Mouse (Mus musculus) ES-Bruce4 (cell line): ENCODE measurements around the gene Hs1bp3.

Experiments
- CTCF ChIP-seq: IDR thresholded peaks from one replicate; pipeline ENCODE4 v1.8.1; 2011; ENCODE audit warnings: low read depth, low read length
- EP300 ChIP-seq: IDR thresholded peaks from 2 replicates; pipeline ENCODE4 v1.6.1; 2011; ENCODE audit warnings: low read depth, low read length; ENCODE audit not compliant: insufficient read depth
- POLR2A ChIP-seq: IDR thresholded peaks from one replicate; pipeline ENCODE4 v1.8.1; 2011; ENCODE audit warnings: low read length; ENCODE audit not compliant: insufficient read depth

DNA sequence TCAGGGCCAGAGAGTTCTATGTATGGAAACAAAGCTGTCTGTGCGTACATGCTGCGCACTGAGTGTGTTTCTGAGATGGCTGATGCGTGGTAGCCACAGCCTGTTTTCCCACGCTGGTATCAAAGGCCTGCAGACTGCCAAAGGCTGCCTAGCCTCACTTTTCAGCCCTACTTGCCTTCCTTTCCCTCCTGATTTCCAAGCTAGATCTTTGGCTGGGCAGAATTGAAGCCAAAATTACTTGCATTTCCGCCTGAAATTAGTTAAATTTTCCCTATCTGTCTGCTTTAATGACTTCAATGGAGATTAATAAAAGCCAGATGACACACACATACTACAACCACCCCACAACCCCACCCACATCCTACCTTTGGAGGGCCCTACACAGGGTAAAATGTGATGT lies 12.7 kb upstream of the Hs1bp3 start:
- no peak for TF ChIP-seq POLR2A
- no peak for TF ChIP-seq CTCF
- TF ChIP-seq EP300 = no peak
